Mouse (Mus musculus): ENCODE data around the gene Tnp1.

GRCm38 (mm10) chr1:73015731-73016130, at the start of gene Tnp1:
- TF ChIP-seq ZNF384 (IDR thresholded peaks at IDR 0.05; ENCODE audit: low read depth, low read length), result no peak
- TF ChIP-seq HCFC1 (IDR thresholded peaks at IDR 0.05; ENCODE audit: borderline replicate concordance, insufficient read depth, low read length), result no peak

Data from ES-E14 (cell line).